Mouse (Mus musculus): ENCODE results near the gene Tnfsf8.

The Tnfsf8 gene

GRCm38 (mm10) chr4:63842278-63842677 is 18.9 kb downstream of the Tnfsf8 start:
- DNase-seq (ENCODE audit: low spot score) = no peak

- no peak for DNase-seq (ENCODE audit: low spot score)
These were observed 20.7 kb downstream of the Tnfsf8 start for GRCm38 (mm10) chr4:63840457-63840856.

DNA sequence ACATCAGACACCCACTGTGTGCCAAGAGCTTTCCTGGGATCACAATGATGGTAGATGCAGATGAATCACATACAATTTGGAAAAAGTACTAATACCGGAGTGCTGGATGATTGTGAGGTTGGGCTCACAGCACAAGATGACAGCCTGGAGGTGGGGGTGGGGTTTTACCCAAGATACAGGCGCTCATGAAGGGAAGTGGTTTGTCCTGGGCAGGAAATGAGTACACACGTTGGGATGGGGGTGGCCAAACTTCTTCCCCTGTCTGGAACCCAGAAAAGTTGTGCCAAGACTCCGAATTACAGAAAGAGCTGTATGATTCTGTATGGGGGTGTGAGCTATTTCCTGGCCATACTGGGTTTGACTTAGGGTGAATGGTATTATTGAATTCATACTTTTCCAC is 38.0 kb downstream of the Tnfsf8 start:
- DNase-seq (ENCODE audit: low spot score) = no peak

DNA sequence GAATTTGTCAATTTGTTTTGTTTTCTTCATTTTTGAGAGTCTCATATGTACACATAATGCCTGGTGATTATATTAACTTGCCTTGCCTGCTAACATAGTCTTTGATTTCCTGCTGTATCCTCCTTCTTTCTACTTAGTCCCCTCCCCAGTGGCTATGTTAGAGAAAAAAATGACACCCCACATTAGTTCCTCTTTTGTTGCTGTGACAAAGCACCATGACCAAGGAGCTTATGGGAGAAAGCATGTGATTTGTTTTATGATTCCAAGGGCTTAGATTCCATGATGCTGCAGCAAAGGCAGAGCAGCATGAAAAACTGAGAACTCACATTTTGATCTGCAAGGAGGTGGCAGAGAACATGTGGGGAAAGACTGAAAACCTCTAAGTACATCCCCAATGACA is 43.6 kb downstream of the Tnfsf8 start:
- DNase-seq (ENCODE audit: low spot score) = no peak

DNA sequence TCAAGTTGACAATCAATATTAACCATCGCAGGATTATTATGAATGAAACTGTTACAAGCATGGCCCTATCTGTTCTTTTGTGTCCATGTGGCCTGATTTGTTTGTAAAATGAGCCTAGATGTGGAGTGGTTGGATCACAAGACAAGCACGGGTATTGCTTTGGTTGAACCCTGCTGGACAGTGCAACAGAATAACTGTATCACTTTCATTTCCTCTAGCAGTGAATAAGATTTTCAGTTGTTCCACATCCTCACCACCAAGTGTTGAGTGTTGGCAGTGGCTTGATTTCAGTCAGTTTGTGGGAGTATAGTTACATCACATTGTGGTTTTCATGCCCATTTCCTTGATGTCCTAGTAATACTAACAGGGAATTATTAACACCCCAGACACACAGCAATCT is 45.5 kb downstream of the Tnfsf8 start:
- no peak for DNase-seq (ENCODE audit: low spot score)

DNA sequence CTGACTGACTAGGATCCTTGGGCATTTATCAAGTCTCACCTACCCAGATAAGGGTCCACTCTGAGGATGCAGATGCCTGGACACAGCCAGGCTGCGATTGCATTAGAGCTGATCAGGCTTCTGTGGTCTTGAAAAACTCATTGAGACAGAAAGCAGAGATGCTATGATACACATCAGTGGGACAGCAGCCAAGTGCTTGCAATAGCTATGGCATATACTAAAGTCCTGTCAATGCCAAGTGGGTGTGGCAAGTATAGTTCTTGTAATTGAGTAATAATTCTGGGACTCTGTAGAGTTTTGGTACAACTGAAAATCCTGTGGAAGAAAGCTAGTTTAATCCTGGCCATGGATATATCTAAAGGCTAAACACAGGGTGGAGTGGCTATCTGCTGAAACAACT is 63.1 kb downstream of the Tnfsf8 start:
- no peak for DNase-seq (ENCODE audit: low spot score)

DNA sequence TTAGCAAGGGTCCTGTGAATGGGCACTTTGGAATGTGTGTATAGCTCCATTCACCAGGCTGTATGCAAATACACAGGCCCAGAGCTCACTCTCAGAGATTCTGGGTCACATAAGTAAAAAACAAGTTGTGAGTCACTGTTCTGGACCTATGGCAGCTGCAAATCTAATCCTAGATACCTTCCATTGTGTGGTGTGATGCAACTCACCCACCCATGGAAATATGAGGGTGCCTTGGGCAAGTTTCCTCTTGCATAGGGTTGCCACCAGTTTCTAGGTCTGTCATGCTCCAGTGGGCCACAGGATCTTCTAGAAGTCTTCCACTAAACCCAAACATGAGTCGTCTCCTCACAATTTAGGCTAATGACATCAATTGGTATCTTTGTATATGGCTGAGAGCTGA is 64.6 kb downstream of the Tnfsf8 start:
- DNase-seq (ENCODE audit: low spot score) = no peak

DNA sequence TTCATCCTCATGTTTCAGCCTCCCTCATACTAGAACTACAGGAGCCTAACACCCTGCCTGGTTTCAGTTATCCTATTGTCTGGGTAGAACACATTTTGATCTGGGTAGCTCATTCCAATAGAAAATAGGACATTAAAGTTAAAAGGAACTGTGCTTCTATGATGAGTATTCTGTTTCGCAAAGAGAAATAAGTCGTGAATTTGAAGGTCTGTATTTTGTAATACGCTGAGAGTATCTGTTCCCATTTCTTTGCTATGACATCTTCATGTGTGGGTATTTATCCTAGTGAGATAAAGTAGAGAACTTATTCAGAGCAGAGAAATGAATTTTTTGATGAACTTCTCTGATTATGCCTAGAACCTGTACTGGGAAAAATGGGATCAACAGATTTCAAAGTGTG is 68.8 kb downstream of the Tnfsf8 start:
- DNase-seq (ENCODE audit: low spot score) = no peak

DNA sequence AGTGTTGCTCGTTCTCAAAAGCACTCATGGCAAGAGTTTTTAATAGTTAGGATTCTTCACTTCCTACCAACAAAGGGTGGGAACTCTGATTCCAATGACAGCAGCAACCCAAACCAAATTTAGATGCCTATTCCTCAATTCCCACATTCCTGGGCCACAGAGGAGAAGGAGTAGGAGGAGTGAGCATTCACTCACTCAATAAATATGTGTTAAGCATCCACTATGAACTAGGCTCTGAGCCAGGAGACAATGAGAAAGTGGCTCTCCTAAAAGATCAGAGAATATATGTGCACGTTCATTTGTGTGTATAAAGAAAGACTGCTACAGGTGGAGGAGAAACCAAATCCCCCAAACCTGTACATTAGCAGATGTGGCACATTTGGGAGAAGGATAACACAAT is 75.7 kb downstream of the Tnfsf8 start:
- no peak for DNase-seq (ENCODE audit: low spot score)

GRCm38 (mm10) chr4:63783826-63784225 is 77.3 kb downstream of the Tnfsf8 start:
- DNase-seq (ENCODE audit: low spot score) = no peak

DNA sequence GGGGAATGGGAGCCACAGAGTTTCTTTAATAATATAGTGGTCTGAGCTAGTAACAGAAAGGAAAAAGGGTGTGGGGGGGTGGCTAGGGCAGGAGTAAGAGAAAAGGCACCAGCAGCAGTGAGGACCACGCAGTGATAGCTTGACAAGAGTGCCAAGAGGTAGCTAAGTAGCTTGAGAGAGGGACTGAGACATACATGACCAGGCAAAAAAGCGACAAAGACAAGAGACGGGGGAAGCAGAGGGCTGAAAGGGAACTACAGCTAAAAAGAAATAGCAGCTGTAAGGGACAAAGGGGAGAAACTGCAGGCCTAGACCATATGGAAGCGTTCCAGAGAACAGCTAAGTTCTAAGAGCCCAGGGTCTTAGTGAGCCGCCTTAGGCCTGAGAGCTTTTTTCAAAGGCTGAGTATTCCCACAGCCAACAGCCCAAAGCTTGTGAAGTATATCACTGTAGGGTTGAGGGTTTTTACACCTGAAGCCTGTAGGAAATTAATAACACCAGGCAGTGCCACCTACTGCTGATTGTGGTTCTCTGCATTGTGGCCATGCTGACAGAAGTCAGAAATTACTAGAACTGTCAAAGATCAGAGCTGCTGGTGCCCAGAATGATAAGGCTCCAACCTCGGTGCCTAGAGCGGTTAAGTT is 78.1 kb downstream of the Tnfsf8 start:
- no peak for DNase-seq (ENCODE audit: low spot score)
